Mouse (Mus musculus): ENCODE measurements around the gene Exd1. TPM values are rescaled to one million over a fixed set of nuclear protein-coding genes. Genes with fewer than 3 reads are reported as not detected.

Exd1 gene
- total and polyA plus RNA-seq, 3 experiments = 0.27 to 0.88 TPM; not detected in 1

DNA sequence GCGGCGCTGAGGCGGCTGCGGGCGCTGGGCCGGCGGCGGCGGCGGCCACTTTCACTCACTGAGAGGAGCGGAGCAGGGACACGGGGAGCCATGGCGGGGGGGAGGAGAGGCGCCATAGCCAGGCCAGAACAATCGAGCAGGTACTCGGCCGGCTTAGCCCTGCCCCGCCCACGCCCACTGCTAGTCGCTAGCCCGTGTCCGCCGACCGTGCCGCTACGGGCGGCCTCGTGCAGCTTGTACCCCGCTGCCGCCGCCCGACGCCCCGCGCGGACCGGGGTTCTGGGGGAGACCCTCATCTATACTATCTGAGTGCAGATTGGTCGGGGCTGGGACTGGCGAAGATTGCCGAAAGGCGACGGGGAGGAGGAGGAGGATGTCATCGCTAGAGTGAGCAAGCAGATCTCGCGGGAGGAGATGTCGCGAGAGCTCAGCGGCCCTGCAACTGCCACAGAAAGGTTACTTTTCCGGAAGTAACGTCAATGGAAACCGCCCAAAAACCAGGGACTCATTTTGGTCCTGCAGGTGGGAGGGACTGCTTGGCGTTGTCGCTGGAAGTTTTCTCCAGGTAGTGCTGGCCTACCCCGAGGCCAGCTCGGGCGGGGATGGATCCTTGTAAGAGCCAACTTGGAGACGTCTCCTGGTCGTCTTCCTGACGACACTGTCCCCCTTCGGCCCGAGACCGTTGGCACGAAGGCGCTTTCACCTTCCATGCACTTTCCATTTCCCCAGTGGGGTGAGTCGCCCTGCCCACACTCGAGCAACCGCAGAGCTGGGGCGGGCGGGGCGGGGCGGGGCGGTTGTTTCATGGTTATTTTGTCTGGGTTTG, 69.6 kb downstream of the Exd1 start, which contains the start of gene Ino80 (continued):
- TF ChIP-seq MAFK (IDR thresholded peaks at IDR 0.05; ENCODE audit: borderline replicate concordance, low read depth, low read length) = no peak; the same call in 1 of the 2 replicates
- peak; percentile 74 for TF ChIP-seq NELFE (IDR thresholded peaks at IDR 0.05; ENCODE audit: low read depth, low read length)
- no peak for TF ChIP-seq SMC3 (IDR thresholded peaks at IDR 0.05; ENCODE audit: low read depth, low read length)
- no peak for TF ChIP-seq TAL1 (IDR thresholded peaks at IDR 0.05; ENCODE audit: low read length)
- peak; percentile 17; the same call in 1 of the 2 replicates for TF ChIP-seq POLR2AphosphoS5 (IDR thresholded peaks at IDR 0.05; ENCODE audit: borderline replicate concordance, low read depth, low read length)

DNA sequence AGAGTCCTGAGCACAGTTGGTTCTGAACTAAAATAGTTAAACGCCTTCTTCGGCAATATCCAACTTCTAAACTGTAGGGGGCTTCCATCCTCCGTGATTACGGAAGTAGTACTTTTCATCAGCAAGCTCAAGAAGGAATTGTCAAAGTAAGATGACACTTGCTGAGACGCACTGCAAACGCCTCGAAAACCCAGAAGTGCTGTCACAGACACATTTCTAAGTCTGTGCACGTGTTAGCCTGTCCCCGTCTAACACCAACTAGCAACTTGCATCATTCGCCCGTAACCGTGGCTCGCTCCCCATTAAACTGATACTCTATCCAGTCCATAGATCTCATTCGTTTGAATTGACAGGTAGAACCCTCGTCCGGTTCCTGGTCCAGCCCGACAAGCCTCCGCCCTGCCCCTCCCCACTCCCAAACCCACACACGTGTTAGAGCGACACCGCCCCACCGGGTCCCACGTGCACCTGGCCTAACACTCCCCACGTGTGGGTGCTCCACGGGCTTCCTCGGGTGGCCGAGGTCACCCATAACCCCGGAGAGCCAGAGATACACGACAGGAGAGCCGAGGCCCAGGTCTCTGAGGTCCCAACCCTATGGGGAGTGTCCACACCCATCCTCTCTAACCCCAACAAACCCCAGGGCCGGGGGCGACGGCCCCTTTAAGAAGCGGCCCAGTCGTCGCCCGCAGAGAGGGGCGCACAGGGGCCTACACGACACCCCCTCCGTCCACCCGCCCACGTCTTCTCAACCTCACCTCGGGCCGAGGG, 70.6 kb downstream of the Exd1 start:
- no peaks in the 10 kb centered on the region for H3K9me3 ChIP-seq (replicated peaks; ENCODE audit: insufficient read depth, low read length)

DNA sequence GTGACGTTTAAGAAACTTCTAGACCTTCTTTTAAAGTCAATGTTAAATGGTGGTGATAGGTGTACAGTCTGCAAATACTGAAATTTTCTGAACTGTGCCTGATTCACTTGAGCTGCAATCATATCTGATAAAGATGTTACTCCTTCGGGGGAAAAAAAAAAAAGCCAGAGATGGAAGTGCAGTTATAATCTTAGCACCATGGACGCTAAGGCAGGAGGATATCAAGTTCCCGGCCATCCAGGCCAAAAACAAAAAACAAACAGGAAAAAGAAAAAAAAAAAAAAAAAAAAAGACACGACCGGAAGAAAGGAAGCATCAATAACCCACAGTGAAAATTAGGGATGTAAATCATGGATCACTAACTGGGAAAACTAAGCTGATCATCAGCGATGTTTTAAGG, 71.3 kb downstream of the Exd1 start:
- H3K27me3 ChIP-seq (ENCODE audit: control insufficient read depth in 1 of 2, insufficient read depth in 2 of 2, low read length in 2 of 2) = no peaks in the 10 kb centered on the region
- TF ChIP-seq ZC3H11A (IDR thresholded peaks at IDR 0.05; ENCODE audit: low read depth, low read length) = no peak
- 0 out of 2 replicates have a peak, but pooled peaks have one; percentile 51 for TF ChIP-seq CHD1 (IDR thresholded peaks at IDR 0.05; ENCODE audit: low read depth, low read length)
- TF ChIP-seq ZNF384 (IDR thresholded peaks at IDR 0.05; ENCODE audit: low read depth, low read length) = peak; percentile 72; the same call in 1 of the 2 replicates
- TF ChIP-seq USF2 (IDR thresholded peaks at IDR 0.05; ENCODE audit: borderline replicate concordance in 1 of 2, insufficient read depth in 1 of 2, low read depth in 1 of 2, low read length in 2 of 2) = no peak
- TF ChIP-seq NRF1 (IDR thresholded peaks at IDR 0.05; ENCODE audit: insufficient read depth, low read depth, low read length, poor library complexity, severe bottlenecking) = no peak
- no peak for TF ChIP-seq BHLHE40 (IDR thresholded peaks at IDR 0.05; ENCODE audit: borderline replicate concordance, low read depth, low read length)
- no peak for TF ChIP-seq CTCF (IDR thresholded peaks at IDR 0.05 in 2 of 3, conservative IDR thresholded peaks at IDR 0.05 in 1 of 3; ENCODE audit: control insufficient read depth in 1 of 3, insufficient read depth in 1 of 3, low read depth in 2 of 3, low read length in 3 of 3, poor library complexity in 1 of 3, severe bottlenecking in 1 of 3)
- peak overlapping the region; percentile 84 to 98 for H3K4me3 ChIP-seq (ENCODE audit: control insufficient read depth in 1 of 2, insufficient read depth in 1 of 2, low read depth in 2 of 2, low read length in 2 of 2)
- H3K27ac ChIP-seq (ENCODE audit: control insufficient read depth, low read depth, low read length) = peak overlapping the region; percentile 95
- H3K4me1 ChIP-seq (ENCODE audit: control insufficient read depth in 1 of 2, insufficient read depth in 2 of 2, low read length in 2 of 2) = peaks cover 5 to 11% of the 10 kb centered on the region in 2 experiments; a peak in 3 of 4 replicates
- no peak for DNase-seq (ENCODE audit: low read depth, low spot score)
- H3K9ac ChIP-seq (ENCODE audit: control insufficient read depth, low read depth, low read length, poor library complexity, severe bottlenecking) = peak overlapping the region; percentile 97
- no peaks in the 10 kb centered on the region for H3K9me3 ChIP-seq (replicated peaks; ENCODE audit: insufficient read depth, low read length)
- H3K36me3 ChIP-seq (ENCODE audit: control insufficient read depth in 1 of 2, insufficient read depth in 2 of 2, low read length in 2 of 2) = peaks cover 1 to 16% of the 10 kb centered on the region in 2 experiments
- peaks cover 45% of the 10 kb centered on the region for H3K79me2 ChIP-seq (ENCODE audit: control insufficient read depth, insufficient read depth, low read length, poor library complexity)

More for the DNA sequence above, 70.6 kb downstream of the Exd1 start:
- Histone ChIP-seq H3K79me2 (ENCODE audit: control insufficient read depth, insufficient read depth, low read length, poor library complexity) (peaks cover 42% of the 10 kb centered on the region), H3K27me3 (ENCODE audit: control insufficient read depth in 1 of 2, insufficient read depth in 2 of 2, low read length in 2 of 2) (no peaks in the 10 kb centered on the region), H3K36me3 (ENCODE audit: control insufficient read depth in 1 of 2, insufficient read depth in 2 of 2, low read length in 2 of 2) (peaks cover 1 to 16% of the 10 kb centered on the region in 2 experiments; a peak in 3 of 4 replicates), H3K27ac (ENCODE audit: control insufficient read depth, low read depth, low read length) (peak overlapping the region; percentile 95), H3K9ac (ENCODE audit: control insufficient read depth, low read depth, low read length, poor library complexity, severe bottlenecking) (peak overlapping the region; percentile 97), H3K4me1 (ENCODE audit: control insufficient read depth in 1 of 2, insufficient read depth in 2 of 2, low read length in 2 of 2) (peaks cover 5 to 11% of the 10 kb centered on the region in 2 experiments; a peak in 3 of 4 replicates), H3K4me3 (ENCODE audit: control insufficient read depth in 1 of 2, insufficient read depth in 1 of 2, low read depth in 2 of 2, low read length in 2 of 2) (peak overlapping the region; percentile 84 to 98)
- peak; percentile 99 for TF ChIP-seq MYC (IDR thresholded peaks at IDR 0.05; ENCODE audit: low read depth, low read length)
- peak; percentile 93 for TF ChIP-seq SIN3A (IDR thresholded peaks at IDR 0.05; ENCODE audit: low read length)
- TF ChIP-seq POLR2A (IDR thresholded peaks at IDR 0.05; ENCODE audit: control insufficient read depth in 1 of 2, insufficient read depth in 1 of 2, low read depth in 1 of 2, low read length in 2 of 2, poor library complexity in 1 of 2) = peak; percentile 35 to 52; a peak in 1 of 4 replicates
- no peak for TF ChIP-seq CHD1 (IDR thresholded peaks at IDR 0.05; ENCODE audit: low read depth, low read length)
- no peak for TF ChIP-seq GABPA (IDR thresholded peaks at IDR 0.05; ENCODE audit: low read depth, low read length)
- TF ChIP-seq ZNF384 (IDR thresholded peaks at IDR 0.05; ENCODE audit: low read depth, low read length) = no peak
- peak; percentile 40 for TF ChIP-seq NELFE (IDR thresholded peaks at IDR 0.05; ENCODE audit: low read depth, low read length)
- 0 out of 2 replicates have a peak, but pooled peaks have one; percentile 13 for TF ChIP-seq ZMIZ1 (IDR thresholded peaks at IDR 0.05; ENCODE audit: low read depth, low read length)
- TF ChIP-seq RAD21 (IDR thresholded peaks at IDR 0.05; ENCODE audit: low read depth, low read length) = no peak
- TF ChIP-seq TBP (IDR thresholded peaks at IDR 0.05; ENCODE audit: low read depth, low read length) = peak; percentile 46
- peak; percentile 100 for TF ChIP-seq MXI1 (IDR thresholded peaks at IDR 0.05; ENCODE audit: low read depth, low read length)
- TF ChIP-seq SMC3 (IDR thresholded peaks at IDR 0.05; ENCODE audit: low read depth, low read length) = no peak
- peak; percentile 67; the same call in 1 of the 2 replicates for TF ChIP-seq ELF1 (IDR thresholded peaks at IDR 0.05; ENCODE audit: low read depth, low read length)
- TF ChIP-seq CTCF (IDR thresholded peaks at IDR 0.05 in 2 of 3, conservative IDR thresholded peaks at IDR 0.05 in 1 of 3; ENCODE audit: control insufficient read depth in 1 of 3, insufficient read depth in 1 of 3, low read depth in 2 of 3, low read length in 3 of 3, poor library complexity in 1 of 3, severe bottlenecking in 1 of 3) = peak in 2 of 3 experiments; percentile 12 to 19; a peak in 1 of 6 replicates
- peak; percentile 80; the same call in 1 of the 2 replicates for TF ChIP-seq MAZ (IDR thresholded peaks at IDR 0.05; ENCODE audit: low read depth, low read length)
- peak; percentile 24; the same call in 1 of the 2 replicates for TF ChIP-seq BHLHE40 (IDR thresholded peaks at IDR 0.05; ENCODE audit: borderline replicate concordance, low read depth, low read length)
- TF ChIP-seq MAX (IDR thresholded peaks at IDR 0.05; ENCODE audit: low read length) = peak; percentile 99
- TF ChIP-seq USF1 (IDR thresholded peaks at IDR 0.05; ENCODE audit: low read depth, low read length) = peak; percentile 61; the same call in 1 of the 2 replicates
- peak; percentile 85 for DNase-seq (ENCODE audit: low read depth, low spot score)

Measured in MEL (cell line).